Mouse (Mus musculus) ES-E14 (cell line): ENCODE measurements around the gene Rbfox3. TPM values are rescaled to one million over a fixed set of nuclear protein-coding genes. Genes with fewer than 3 reads are reported as not detected.

ENCODE experiments used
- DNase-seq: peaks from one replicate; pipeline ENCODE4 v3.0.0-alpha.2; 2013; ENCODE audit warnings: low read depth, low spot score
- H3K27ac ChIP-seq: 2 replicates; pipeline ENCODE4 v1.5.1; 2012; ENCODE audit warnings: low read depth, mild to moderate bottlenecking, low read length, moderate library complexity, mixed read lengths; ENCODE audit not compliant: poor library complexity, insufficient read depth, severe bottlenecking
- H3K36me3 ChIP-seq: 2 replicates; pipeline ENCODE4 v1.6.1; 2012; ENCODE audit warnings: mild to moderate bottlenecking, low read length, moderate library complexity, mixed read lengths; ENCODE audit not compliant: control insufficient read depth, poor library complexity, insufficient read depth, severe bottlenecking
- H3K4me1 ChIP-seq, 2 experiments: fragments of 150-350 bp in 1 of 2; sonication (generic) in 1 of 2; 2 replicates each; pipeline ENCODE4 v1.6.1; 2012; ENCODE audit warnings: low read length in 2 of 2, mild to moderate bottlenecking in 1 of 2, mixed read lengths in 1 of 2; ENCODE audit not compliant: control insufficient read depth in 2 of 2, insufficient read depth in 2 of 2, poor library complexity in 1 of 2
- H3K4me3 ChIP-seq, 2 experiments: fragments of 150-350 bp in 1 of 2; sonication (generic) in 1 of 2; 2 replicates each; pipeline ENCODE4 v1.5.1; 2012; ENCODE audit warnings: low read length in 2 of 2, low read depth in 1 of 2, mild to moderate bottlenecking in 1 of 2, mixed read lengths in 1 of 2; ENCODE audit not compliant: insufficient read depth in 1 of 2, poor library complexity in 1 of 2, severe bottlenecking in 1 of 2
- H3K9ac ChIP-seq: 2 replicates; pipeline ENCODE4 v1.6.1; 2012; ENCODE audit warnings: low read depth, mild to moderate bottlenecking, low read length, mixed read lengths; ENCODE audit not compliant: poor library complexity, insufficient read depth, severe bottlenecking
- H3K9me3 ChIP-seq: fragments of 150-350 bp; sonication (generic); 2 replicates; pipeline ENCODE4 v1.6.1; 2012; ENCODE audit warnings: low read depth, mild to moderate bottlenecking, low read length; ENCODE audit not compliant: control insufficient read depth, insufficient read depth
- CHD2 ChIP-seq: IDR thresholded peaks from 2 replicates; pipeline ENCODE4 v1.6.1; 2014; ENCODE audit warnings: mild to moderate bottlenecking, low read depth, low read length, inconsistent platforms
- HCFC1 ChIP-seq: IDR thresholded peaks from 2 replicates; pipeline ENCODE4 v1.6.1; 2012; ENCODE audit warnings: low read length, inconsistent platforms, borderline replicate concordance; ENCODE audit not compliant: insufficient read depth
- MAFK ChIP-seq: IDR thresholded peaks from 2 replicates; pipeline ENCODE4 v1.6.1; 2014; ENCODE audit warnings: mild to moderate bottlenecking, low read depth, low read length, inconsistent platforms; ENCODE audit not compliant: insufficient read depth
- ZC3H11A ChIP-seq: IDR thresholded peaks from 2 replicates; pipeline ENCODE4 v1.6.1; 2012; ENCODE audit warnings: low read depth, mild to moderate bottlenecking, inconsistent platforms, low read length, borderline replicate concordance
- ZNF384 ChIP-seq: IDR thresholded peaks from 2 replicates; pipeline ENCODE4 v1.6.1; 2012; ENCODE audit warnings: low read depth, low read length, inconsistent platforms
- in situ Hi-C, 2 experiments: fragments of 600-800 bp; cut with MboI; formaldehyde crosslinking; loops; one replicate each; pipeline ENCODE4 v1.15.1; 2025; ENCODE audit warnings: low sequenced_read_pairs in 2 of 2, inconsistent platforms in 1 of 2; ENCODE audit not compliant: unreplicated experiment in 2 of 2
- total RNA-seq: library from RNA; depleted of rRNA; stranded (reverse); fragments of 300-350 nt; gene quantifications from 2 replicates; pipeline ENCODE4 v1.2.3, GENCODE M21; 2012

Rbfox3 gene
- total RNA-seq, 1 experiment: 0.45 TPM

DNA sequence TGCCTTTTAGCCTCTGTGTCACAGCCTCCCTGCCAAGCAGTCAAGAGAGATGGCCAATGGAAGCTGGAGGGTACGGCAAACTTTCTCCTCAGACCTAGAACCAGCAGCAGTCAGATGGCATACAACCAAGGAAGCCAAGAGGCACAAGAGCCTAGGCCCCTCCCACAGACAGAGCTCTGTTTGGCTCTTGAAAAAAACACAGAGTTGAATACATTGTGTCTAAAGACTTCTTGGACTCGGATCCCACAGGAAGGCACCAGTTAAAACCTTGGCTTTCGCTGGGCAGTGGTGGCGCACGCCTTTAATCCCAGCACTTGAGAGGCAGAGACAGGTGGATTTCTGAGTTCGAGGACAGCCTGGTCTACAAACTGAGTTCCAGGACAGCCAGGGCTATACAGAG lies 7.1 kb downstream of the Rbfox3 start:
- in situ Hi-C loops: no loop called here
- DNase-seq: no peak
- no peak for TF ChIP-seq ZNF384
- TF ChIP-seq CHD2: no peak
- TF ChIP-seq HCFC1: no peak
- no peak for TF ChIP-seq ZC3H11A
- TF ChIP-seq MAFK: no peak
- Histone ChIP-seq H3K4me3 (no peak overlapping the region), H3K9ac (no peak overlapping the region), H3K9me3 (no peaks in the 10 kb centered on the region), H3K27ac (no peak overlapping the region), H3K4me1 (0 out of 4 replicates have a peak, but pooled peaks cover 0 to 2% of the 10 kb centered on the region in 2 experiments), H3K36me3 (no peaks in the 10 kb centered on the region)

GRCm38 (mm10) chr11:118899771-118900545 lies 11.4 kb downstream of the Rbfox3 start:
- no peak overlapping the region for H3K4me3 ChIP-seq
- peaks cover 0 to 5% of the 10 kb centered on the region in 2 experiments; a peak in 1 of 4 replicates for H3K4me1 ChIP-seq
- no peak for DNase-seq
- H3K27ac ChIP-seq: no peak overlapping the region
- in situ Hi-C loops: no loop called here
- H3K9me3 ChIP-seq: no peaks in the 10 kb centered on the region
- no peak overlapping the region for H3K9ac ChIP-seq
- H3K36me3 ChIP-seq: no peaks in the 10 kb centered on the region
- TF ChIP-seq ZC3H11A (no peak), ZNF384 (no peak), CHD2 (no peak), HCFC1 (no peak)

DNA sequence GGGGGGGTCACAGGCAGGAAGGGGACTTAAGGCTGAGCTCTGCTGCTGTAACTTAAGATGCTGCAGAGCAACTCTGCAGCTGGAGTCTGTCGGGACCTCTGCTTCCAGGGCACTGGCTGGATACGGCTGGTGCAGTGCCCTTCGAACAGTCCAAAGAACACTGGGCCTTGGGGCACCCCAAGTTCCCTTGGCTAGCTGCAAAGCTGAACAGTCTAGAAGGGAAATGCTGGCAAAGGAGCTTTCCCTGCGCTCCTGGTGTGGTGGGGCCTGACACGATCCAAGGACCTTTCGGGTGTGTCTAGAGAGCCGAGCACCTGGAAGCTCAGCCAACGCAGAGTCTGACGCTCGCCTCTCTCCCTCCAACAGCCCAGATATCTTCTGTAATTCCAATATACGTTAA lies 12.8 kb downstream of the Rbfox3 start:
- peaks cover 0 to 6% of the 10 kb centered on the region in 2 experiments; a peak in 1 of 4 replicates for H3K4me1 ChIP-seq
- no peaks in the 10 kb centered on the region for H3K36me3 ChIP-seq
- no peaks in the 10 kb centered on the region for H3K9me3 ChIP-seq
- DNase-seq: no peak
- in situ Hi-C loops: no loop called here
- no peak overlapping the region for H3K27ac ChIP-seq
- no peak overlapping the region for H3K9ac ChIP-seq
- H3K4me3 ChIP-seq: no peak overlapping the region
- TF ChIP-seq HCFC1 (no peak), CHD2 (no peak), ZNF384 (no peak), ZC3H11A (no peak), MAFK (no peak)

DNA sequence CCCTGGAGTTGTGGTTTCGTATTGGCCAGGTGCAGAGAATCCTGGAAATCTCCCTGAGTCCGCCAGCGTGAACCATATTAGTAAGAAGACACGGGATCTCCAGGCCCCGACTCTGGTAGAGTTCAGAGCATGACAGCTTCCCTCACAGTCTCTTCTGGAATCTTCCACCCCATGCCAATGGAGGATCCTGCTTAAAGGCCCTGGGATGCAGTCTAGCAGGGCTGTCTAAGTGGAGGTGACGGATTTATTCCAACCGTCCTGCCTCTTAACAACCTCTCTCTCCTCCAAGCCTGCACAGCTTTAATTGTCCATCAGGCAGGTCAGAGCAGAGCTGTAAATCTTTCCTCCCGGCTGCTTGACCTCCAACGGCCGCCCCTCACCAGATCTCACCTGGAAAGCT lies 13.2 kb downstream of the Rbfox3 start:
- TF ChIP-seq MAFK (no peak), ZNF384 (no peak), HCFC1 (no peak), ZC3H11A (no peak), CHD2 (no peak)
- H3K36me3 ChIP-seq: no peaks in the 10 kb centered on the region
- H3K4me3 ChIP-seq: no peak overlapping the region
- H3K27ac ChIP-seq: no peak overlapping the region
- H3K4me1 ChIP-seq: peaks cover 0 to 6% of the 10 kb centered on the region in 2 experiments; a peak in 1 of 4 replicates
- no peak for DNase-seq
- in situ Hi-C loops: no loop called here
- no peaks in the 10 kb centered on the region for H3K9me3 ChIP-seq
- no peak overlapping the region for H3K9ac ChIP-seq
